Mouse (Mus musculus) ES-Bruce4 (cell line): ENCODE measurements at regions not wholly inside any gene's neighbourhood (a gene's known extent, or its start where the extent isn't known, plus 50 kb on each side); places are given as distances from the start of the nearest gene placed in this dataset.

ENCODE experiments used
- CTCF ChIP-seq: IDR thresholded peaks from one replicate; pipeline ENCODE4 v1.8.1; 2011; ENCODE audit warnings: low read depth, low read length
- POLR2A ChIP-seq: IDR thresholded peaks from one replicate; pipeline ENCODE4 v1.8.1; 2011; ENCODE audit warnings: low read length; ENCODE audit not compliant: insufficient read depth

DNA sequence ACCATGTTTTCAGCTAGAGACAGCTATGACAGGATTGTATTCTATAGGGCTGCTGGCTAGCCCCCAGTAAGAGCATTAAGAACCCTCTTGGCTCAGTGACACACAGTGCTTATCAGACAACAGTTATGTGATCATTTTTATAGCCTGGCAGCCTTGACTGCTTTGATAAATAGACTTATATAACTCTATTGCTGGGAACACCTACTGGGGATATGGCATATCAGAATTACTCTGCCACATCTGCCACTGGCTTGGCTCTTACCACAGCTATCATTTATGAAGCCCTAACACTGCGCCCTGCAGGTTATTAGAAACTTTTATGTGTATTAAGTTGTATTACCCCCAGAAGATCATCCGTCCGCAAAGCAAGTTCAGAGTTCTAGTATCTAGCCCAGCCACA, 88.9 kb upstream of the Btg1 start:
- TF ChIP-seq CTCF (no peak), POLR2A (no peak)
